Mouse (Mus musculus): ENCODE measurements around the gene Ddx31. TPM values are rescaled to one million over a fixed set of nuclear protein-coding genes. Genes with fewer than 3 reads are reported as not detected.
A peak's percentile ranks its signal among the peaks of the same experiment; 100 is the strongest.

Gene Ddx31
- 1 to 10 TPM; 7.7 to 9.0 TPM for total RNA-seq (2021)

- peak; percentile 93 to 94 for DNase-seq
Measured at GRCm38 (mm10) chr2:28840222-28840951, at the start of gene Ddx31, which contains the start of gene Gtf3c4. Gene Ddx31, plus strand, starts transcription at chr2:28840406. Gene Gtf3c4, minus strand, starts transcription at chr2:28840360.

- DNase-seq, result no peak
Measured at GRCm38 (mm10) chr2:28792931-28793610, 47.1 kb upstream of the Ddx31 start.

GRCm38 (mm10) chr2:28794623-28795022 lies 45.6 kb upstream of the Ddx31 start:
- DNase-seq, result no peak

- no peak for DNase-seq
Measured at GRCm38 (mm10) chr2:28796298-28796697, 43.9 kb upstream of the Ddx31 start.

- no peak for DNase-seq
Measured at GRCm38 (mm10) chr2:28797490-28798106, 42.6 kb upstream of the Ddx31 start.

GRCm38 (mm10) chr2:28798390-28798789 lies 41.8 kb upstream of the Ddx31 start:
- DNase-seq, result no peak

GRCm38 (mm10) chr2:28799575-28799974 lies 40.6 kb upstream of the Ddx31 start:
- no peak for DNase-seq

GRCm38 (mm10) chr2:28803406-28803805 lies 36.8 kb upstream of the Ddx31 start:
- DNase-seq, result no peak

- DNase-seq, result no peak
Measured at GRCm38 (mm10) chr2:28808841-28809240, 31.4 kb upstream of the Ddx31 start.

GRCm38 (mm10) chr2:28810260-28811013 lies 29.8 kb upstream of the Ddx31 start:
- no peak for DNase-seq

GRCm38 (mm10) chr2:28818866-28819265 lies 21.3 kb upstream of the Ddx31 start:
- peak; percentile 12 to 20 for DNase-seq

- no peak for DNase-seq
Measured at GRCm38 (mm10) chr2:28829265-28829664, 10.9 kb upstream of the Ddx31 start.

GRCm38 (mm10) chr2:28836181-28836940 lies 3.8 kb upstream of the Ddx31 start:
- DNase-seq, result no peak

GRCm38 (mm10) chr2:28839501-28840221 lies 545 bp upstream of the Ddx31 start:
- no peak for DNase-seq

- DNase-seq, result no peak
Measured at GRCm38 (mm10) chr2:28842042-28842441, 1.8 kb downstream of the Ddx31 start.

- no peak for DNase-seq
Measured at GRCm38 (mm10) chr2:28848879-28849278, 8.7 kb downstream of the Ddx31 start.

GRCm38 (mm10) chr2:28852594-28852993 lies 12.4 kb downstream of the Ddx31 start:
- no peak for DNase-seq

GRCm38 (mm10) chr2:28855773-28856172 lies 15.6 kb downstream of the Ddx31 start:
- no peak for DNase-seq

- no peak for DNase-seq
Measured at GRCm38 (mm10) chr2:28859303-28859702, 19.1 kb downstream of the Ddx31 start.

- no peak for DNase-seq
Measured at GRCm38 (mm10) chr2:28860678-28861423, 20.6 kb downstream of the Ddx31 start.

Measured in layer of hippocampus, postnatal 36 days (tissue).